Comparison of ENCODE assay signal across 15 mouse cellular contexts in genomic region chr2:49539745-49540144, GRCm38 (mm10).
"Had no signal": no experiment of that assay in that cellular context is flagged by ENCODE, and none has a peak within 500 bp of the region (broad histone marks: within the 10 kb centered on the region; RNA-seq: fewer than 3 reads in every experiment).

No protein-coding gene starts in this region.

- DNase-seq: retina, postnatal 1 day; right cerebral cortex, adult 18-20 months; right cerebral cortex, postnatal 14 days; right cerebral cortex, postnatal 25 days; right cerebral cortex, postnatal 4 days; spleen, adult 18-20 months; thymus, adult 18-20 months; thymus, adult 2 months; thymus, postnatal 14 days; thymus, postnatal 25 days; thymus, postnatal 36 days; thymus, postnatal 4 days had no signal

- H3K9ac ChIP-seq: neural tube, embryonic 15.5 days; stomach, embryonic 15.5 days had no signal

- H3K4me2 ChIP-seq: neural tube, embryonic 15.5 days; stomach, embryonic 15.5 days had no signal

- H3K27me3 ChIP-seq: neural tube, embryonic 15.5 days; stomach, embryonic 15.5 days had no signal

- H3K9me3 ChIP-seq: neural tube, embryonic 15.5 days; stomach, embryonic 15.5 days had no signal

- H3K4me3 ChIP-seq: neural tube, embryonic 15.5 days; stomach, embryonic 15.5 days had no signal

- H3K27ac ChIP-seq: neural tube, embryonic 15.5 days; stomach, embryonic 15.5 days; stomach, postnatal 0 days had no signal

- H3K4me1 ChIP-seq: neural tube, embryonic 15.5 days; stomach, embryonic 15.5 days had no signal
